Mouse (Mus musculus) neural tube, embryonic 12.5 days (tissue): ENCODE measurements around the gene Samd5. TPM values are rescaled to one million over a fixed set of nuclear protein-coding genes. Genes with fewer than 3 reads are reported as not detected.

Experiments used
- ATAC-seq: fragments of 200-750 bp; cut with Nextera tagmentation; 2 replicates; pipeline ENCODE4 v1.8.0; 2017; ENCODE audit warnings: low read depth, mild to moderate bottlenecking, moderate TSS enrichment, moderate library complexity; ENCODE audit not compliant: low FRiP score
- H3K27ac ChIP-seq: fragments of 300-500 bp; sonication (generic); 2 replicates; pipeline ENCODE4 v1.5.1; 2016
- H3K27me3 ChIP-seq: fragments of 300-500 bp; sonication (generic); replicated peaks from 2 replicates; pipeline ENCODE4 v1.6.1; 2016; ENCODE audit warnings: mild to moderate bottlenecking
- H3K36me3 ChIP-seq: fragments of 300-500 bp; sonication (generic); 2 replicates; pipeline ENCODE4 v1.6.1; 2016; ENCODE audit warnings: mild to moderate bottlenecking
- H3K4me1 ChIP-seq: fragments of 300-500 bp; sonication (generic); 2 replicates; pipeline ENCODE4 v1.6.1; 2016
- H3K4me2 ChIP-seq: fragments of 300-500 bp; sonication (generic); replicated peaks from 2 replicates; pipeline ENCODE4 v1.6.1; 2016; ENCODE audit warnings: mild to moderate bottlenecking
- H3K4me3 ChIP-seq: fragments of 300-500 bp; sonication (generic); 2 replicates; pipeline ENCODE4 v1.5.1; 2016
- H3K9ac ChIP-seq: fragments of 300-500 bp; sonication (generic); 2 replicates; pipeline ENCODE4 v1.6.1; 2016; ENCODE audit warnings: mild to moderate bottlenecking
- H3K9me3 ChIP-seq: fragments of 300-500 bp; sonication (generic); 2 replicates; pipeline ENCODE4 v1.6.1; 2016; ENCODE audit warnings: mild to moderate bottlenecking
- WGBS: fragments of 180-500 bp; shearing (Covaris S2); methylation state at CpG from one replicate; pipeline ENCODE4 v1.1.7; 2016; 5-methylcytosine and 5-hydroxymethylcytosine counted together
- polyA plus RNA-seq: library from polyadenylated mRNA; unstranded; fragments of >200 nt; fragmentation: Nextera tagmentation; extraction: Ambion mirVana; gene quantifications from 2 replicates; pipeline ENCODE4 v1.2.1, GENCODE M21; 2016

Gene Samd5
- polyA plus RNA-seq, 1 experiment from 2014 or later = 5.9 TPM

- peak; percentile 6; the same call in 1 of the 2 replicates for ATAC-seq
- no peaks in the 10 kb centered on the region for H3K36me3 ChIP-seq
- peaks cover 25% of the 10 kb centered on the region for H3K4me1 ChIP-seq
- H3K9me3 ChIP-seq = no peaks in the 10 kb centered on the region
- peak overlapping the region; percentile 12; the same call in 1 of the 2 replicates for H3K4me2 ChIP-seq
- no peak overlapping the region for H3K4me3 ChIP-seq
- H3K9ac ChIP-seq = no peak overlapping the region
- peaks cover 16% of the 10 kb centered on the region for H3K27me3 ChIP-seq
- H3K27ac ChIP-seq = no peak overlapping the region
- 13% methylated on average over 5 of the region's 5 CpGs for WGBS
Measured at GRCm38 (mm10) chr10:9678071-9678470, 3.1 kb upstream of the Samd5 start.

- H3K27ac ChIP-seq = no peak overlapping the region
Measured at GRCm38 (mm10) chr10:9676886-9677285, 1.9 kb upstream of the Samd5 start.

GRCm38 (mm10) chr10:9676418-9676786 is 1.4 kb upstream of the Samd5 start:
- no peak overlapping the region for H3K27ac ChIP-seq
- no peaks in the 10 kb centered on the region for H3K36me3 ChIP-seq
- no peaks in the 10 kb centered on the region for H3K9me3 ChIP-seq
- no peak overlapping the region for H3K9ac ChIP-seq
- H3K4me2 ChIP-seq = peak overlapping the region; percentile 97
- 4% methylated on average over 7 of the region's 7 CpGs for WGBS
- no peak for ATAC-seq
- peaks cover 25% of the 10 kb centered on the region for H3K4me1 ChIP-seq
- H3K27me3 ChIP-seq = peaks cover 16% of the 10 kb centered on the region
- H3K4me3 ChIP-seq = no peak overlapping the region

More at GRCm38 (mm10) chr10:9676886-9677285, 1.9 kb upstream of the Samd5 start:
- H3K27me3 ChIP-seq = peaks cover 16% of the 10 kb centered on the region
- no peak overlapping the region for H3K9ac ChIP-seq
- no peaks in the 10 kb centered on the region for H3K9me3 ChIP-seq
- no peaks in the 10 kb centered on the region for H3K36me3 ChIP-seq
- H3K4me3 ChIP-seq = no peak overlapping the region
- H3K4me1 ChIP-seq = peaks cover 25% of the 10 kb centered on the region
- peak overlapping the region; percentile 97 for H3K4me2 ChIP-seq
- 1% methylated on average over 17 of the region's 17 CpGs for WGBS
- ATAC-seq = peak; percentile 43; the same call in 1 of the 2 replicates

GRCm38 (mm10) chr10:9675550-9676417 is 776 bp upstream of the Samd5 start:
- 1% methylated on average over 36 of the region's 36 CpGs for WGBS
- peak; percentile 35 for ATAC-seq
- Histone ChIP-seq H3K36me3 (no peaks in the 10 kb centered on the region), H3K4me3 (peak overlapping the region; percentile 61), H3K4me2 (peak overlapping the region; percentile 97), H3K9ac (peak overlapping the region; percentile 70), H3K9me3 (no peaks in the 10 kb centered on the region), H3K4me1 (peaks cover 25% of the 10 kb centered on the region), H3K27ac (no peak overlapping the region), H3K27me3 (peaks cover 16% of the 10 kb centered on the region)

- H3K4me2 ChIP-seq = peak overlapping the region; percentile 97
- no peak for ATAC-seq
- H3K9ac ChIP-seq = no peak overlapping the region
- peaks cover 16% of the 10 kb centered on the region for H3K27me3 ChIP-seq
- peaks cover 23% of the 10 kb centered on the region for H3K4me1 ChIP-seq
- H3K9me3 ChIP-seq = no peaks in the 10 kb centered on the region
- no peak overlapping the region for H3K27ac ChIP-seq
- H3K36me3 ChIP-seq = no peaks in the 10 kb centered on the region
- no peak overlapping the region for H3K4me3 ChIP-seq
Measured at GRCm38 (mm10) chr10:9673276-9673675, 1.7 kb downstream of the Samd5 start.

GRCm38 (mm10) chr10:9672751-9673150 is 2.3 kb downstream of the Samd5 start:
- WGBS = 86% methylated on average over 5 of the region's 5 CpGs
- Histone ChIP-seq H3K4me2 (peak overlapping the region; percentile 97), H3K27me3 (peaks cover 16% of the 10 kb centered on the region), H3K27ac (no peak overlapping the region), H3K9me3 (no peaks in the 10 kb centered on the region), H3K36me3 (no peaks in the 10 kb centered on the region), H3K4me3 (no peak overlapping the region), H3K4me1 (peaks cover 17% of the 10 kb centered on the region), H3K9ac (no peak overlapping the region)
- ATAC-seq = no peak

- Histone ChIP-seq H3K9me3 (no peaks in the 10 kb centered on the region), H3K4me1 (peaks cover 5% of the 10 kb centered on the region; the same call in 1 of the 2 replicates), H3K4me2 (no peak overlapping the region), H3K27ac (no peak overlapping the region), H3K27me3 (0 out of 2 replicates have a peak, but pooled peaks cover 5% of the 10 kb centered on the region), H3K9ac (no peak overlapping the region), H3K36me3 (no peaks in the 10 kb centered on the region), H3K4me3 (no peak overlapping the region)
- no peak for ATAC-seq
- 89% methylated on average over 6 of the region's 6 CpGs for WGBS
Measured at GRCm38 (mm10) chr10:9670351-9670750, 4.7 kb downstream of the Samd5 start.

- Histone ChIP-seq H3K27ac (no peak overlapping the region), H3K4me3 (no peak overlapping the region), H3K9me3 (no peaks in the 10 kb centered on the region), H3K9ac (no peak overlapping the region), H3K36me3 (no peaks in the 10 kb centered on the region), H3K27me3 (no peaks in the 10 kb centered on the region), H3K4me1 (no peaks in the 10 kb centered on the region), H3K4me2 (no peak overlapping the region)
- WGBS = 86% methylated on average over 4 of the region's 4 CpGs
- no peak for ATAC-seq
Measured at GRCm38 (mm10) chr10:9668791-9669190, 6.2 kb downstream of the Samd5 start.

GRCm38 (mm10) chr10:9652946-9653345 is 22.1 kb downstream of the Samd5 start:
- Histone ChIP-seq H3K27ac (no peak overlapping the region), H3K9me3 (no peaks in the 10 kb centered on the region), H3K27me3 (no peaks in the 10 kb centered on the region), H3K4me1 (no peaks in the 10 kb centered on the region; the same call in 1 of the 2 replicates), H3K36me3 (no peaks in the 10 kb centered on the region), H3K4me2 (no peak overlapping the region), H3K4me3 (no peak overlapping the region), H3K9ac (no peak overlapping the region)
- WGBS = 90% methylated on average over 5 of the region's 5 CpGs
- ATAC-seq = no peak

- Histone ChIP-seq H3K4me3 (no peak overlapping the region), H3K9me3 (no peaks in the 10 kb centered on the region), H3K4me2 (no peak overlapping the region), H3K36me3 (no peaks in the 10 kb centered on the region), H3K9ac (no peak overlapping the region), H3K27me3 (no peaks in the 10 kb centered on the region), H3K4me1 (no peaks in the 10 kb centered on the region; the same call in 1 of the 2 replicates), H3K27ac (no peak overlapping the region)
- WGBS = 57% methylated on average over 6 of the region's 6 CpGs
- ATAC-seq = no peak
Measured at GRCm38 (mm10) chr10:9650050-9650825, 24.8 kb downstream of the Samd5 start.

GRCm38 (mm10) chr10:9648464-9648863 is 26.5 kb downstream of the Samd5 start:
- Histone ChIP-seq H3K27ac (no peak overlapping the region), H3K9me3 (no peaks in the 10 kb centered on the region), H3K36me3 (no peaks in the 10 kb centered on the region), H3K4me1 (no peaks in the 10 kb centered on the region; the same call in 1 of the 2 replicates), H3K4me2 (no peak overlapping the region), H3K27me3 (no peaks in the 10 kb centered on the region), H3K4me3 (no peak overlapping the region), H3K9ac (no peak overlapping the region)
- WGBS = 61% methylated on average over 2 of the region's 2 CpGs
- ATAC-seq = no peak

- H3K27me3 ChIP-seq = no peaks in the 10 kb centered on the region
- no peaks in the 10 kb centered on the region; the same call in 1 of the 2 replicates for H3K4me1 ChIP-seq
- H3K4me2 ChIP-seq = no peak overlapping the region
- no peak overlapping the region for H3K9ac ChIP-seq
- no peaks in the 10 kb centered on the region for H3K9me3 ChIP-seq
- no peaks in the 10 kb centered on the region for H3K36me3 ChIP-seq
- WGBS = 84% methylated on average over 6 of the region's 6 CpGs
- ATAC-seq = no peak
- H3K4me3 ChIP-seq = no peak overlapping the region
- no peak overlapping the region for H3K27ac ChIP-seq
Measured at GRCm38 (mm10) chr10:9647741-9648140, 27.3 kb downstream of the Samd5 start.
